Mouse (Mus musculus) CH12.LX (cell line): Measurements from ENCODE around the gene C1ql1.

Source experiments
- CTCF ChIP-seq, 2 experiments: IDR thresholded peaks in 1 of 2; conservative IDR thresholded peaks in 1 of 2; 2 replicates each; pipeline ENCODE4 v1.5.1; 2011 to 2012; ENCODE audit warnings: low read depth in 2 of 2, low read length in 2 of 2, improper control_type of control experiment in 1 of 2, inconsistent platforms in 1 of 2, mild to moderate bottlenecking in 1 of 2, moderate library complexity in 1 of 2
- MAZ ChIP-seq: IDR thresholded peaks from 2 replicates; pipeline ENCODE4 v1.6.1; 2012; ENCODE audit warnings: low read depth, mild to moderate bottlenecking, inconsistent platforms, low read length, improper control_type of control experiment, moderate library complexity
- RAD21 ChIP-seq: IDR thresholded peaks from 2 replicates; pipeline ENCODE4 v1.6.1; 2011; ENCODE audit warnings: low read depth, mild to moderate bottlenecking, low read length, improper control_type of control experiment, moderate library complexity
- SMC3 ChIP-seq: IDR thresholded peaks from 2 replicates; pipeline ENCODE4 v1.6.1; 2011; ENCODE audit warnings: low read depth, low read length, improper control_type of control experiment

GRCm38 (mm10) chr11:102945306-102946264 lies 903 bp downstream of the C1ql1 start:
- no peak for TF ChIP-seq SMC3
- no peak for TF ChIP-seq RAD21
- TF ChIP-seq CTCF (conservative IDR thresholded peaks at IDR 0.05 in 1 of 2, IDR thresholded peaks at IDR 0.05 in 1 of 2; ENCODE audit: low read depth in 2 of 2, low read length in 2 of 2), result no peak
- TF ChIP-seq MAZ, result no peak
